Mouse (Mus musculus) forebrain, embryonic 11.5 days (tissue): ENCODE measurements at regions not wholly inside any gene's neighbourhood (a gene's known extent, or its start where the extent isn't known, plus 50 kb on each side); places are given as distances from the start of the nearest gene placed in this dataset.

Source experiments
- ATAC-seq: fragments of 200-750 bp; cut with Nextera tagmentation; replicated peaks from 2 replicates; pipeline ENCODE4 v1.8.0; 2017; ENCODE audit warnings: moderate TSS enrichment; ENCODE audit not compliant: low FRiP score
- DNase-seq: peaks from one replicate; pipeline ENCODE4 v3.0.0-alpha.2; 2017; ENCODE audit warnings: low spot score
- H3K27ac ChIP-seq: fragments of 300-500 bp; sonication (generic); 2 replicates; pipeline ENCODE4 v1.5.1; 2014; ENCODE audit warnings: low read depth, low read length
- H3K27me3 ChIP-seq: fragments of 300-500 bp; sonication (generic); 2 replicates; pipeline ENCODE4 v1.6.1; 2014; ENCODE audit warnings: mild to moderate bottlenecking, low read length, mixed read lengths; ENCODE audit not compliant: control insufficient read depth, insufficient read depth
- H3K36me3 ChIP-seq: fragments of 300-500 bp; sonication (generic); 2 replicates; pipeline ENCODE4 v1.6.1; 2014; ENCODE audit warnings: mild to moderate bottlenecking, low read length, moderate library complexity, mixed read lengths; ENCODE audit not compliant: control insufficient read depth, insufficient read depth
- H3K4me1 ChIP-seq: fragments of 300-500 bp; sonication (generic); replicated peaks from 2 replicates; pipeline ENCODE4 v1.6.1; 2014; ENCODE audit warnings: low read length, mixed read lengths; ENCODE audit not compliant: control insufficient read depth, insufficient read depth
- H3K4me2 ChIP-seq: fragments of 300-500 bp; sonication (generic); 2 replicates; pipeline ENCODE4 v1.6.1; 2014; ENCODE audit warnings: low read depth, mild to moderate bottlenecking, low read length, moderate library complexity, mixed read lengths; ENCODE audit not compliant: severe bottlenecking
- H3K4me3 ChIP-seq: fragments of 300-500 bp; sonication (generic); 2 replicates; pipeline ENCODE4 v1.5.1; 2014; ENCODE audit warnings: low read depth, low read length
- H3K9ac ChIP-seq: fragments of 300-500 bp; sonication (generic); 2 replicates; pipeline ENCODE4 v1.6.1; 2014; ENCODE audit warnings: low read length
- H3K9me3 ChIP-seq: fragments of 300-500 bp; sonication (generic); 2 replicates; pipeline ENCODE4 v1.6.1; 2016; ENCODE audit warnings: low read length, mixed read lengths; ENCODE audit not compliant: control insufficient read depth
- WGBS: fragments of 180-500 bp; shearing (Covaris S2); extraction: QIAGEN DNeasy Blood & Tissue Kit; methylation state at CpG from one replicate; pipeline ENCODE4 v1.1.7; 2014; 5-methylcytosine and 5-hydroxymethylcytosine counted together

DNA sequence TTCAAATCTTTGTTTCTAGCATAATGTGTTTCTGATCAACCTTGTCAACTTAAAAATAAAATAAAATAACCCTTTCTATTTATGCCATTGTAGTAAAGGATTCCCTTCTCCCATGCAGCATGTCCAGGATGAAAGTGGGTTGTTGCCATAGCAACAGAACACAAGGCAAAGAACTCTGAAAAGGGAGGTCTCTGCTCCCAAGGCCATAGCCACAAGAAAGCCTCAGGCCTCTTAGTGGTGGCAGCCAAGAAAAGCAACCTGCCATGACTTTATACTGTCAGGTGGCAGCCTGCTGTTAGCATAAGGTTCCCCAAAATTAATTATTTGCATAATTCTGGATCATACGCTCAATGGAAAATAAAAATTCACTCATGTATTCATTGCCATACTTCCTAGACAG, 98.4 kb upstream of the Klf7 start:
- 0 out of 2 replicates have a peak, but pooled peaks have one; percentile 39 for ATAC-seq
- no peak overlapping the region for H3K27ac ChIP-seq

DNA sequence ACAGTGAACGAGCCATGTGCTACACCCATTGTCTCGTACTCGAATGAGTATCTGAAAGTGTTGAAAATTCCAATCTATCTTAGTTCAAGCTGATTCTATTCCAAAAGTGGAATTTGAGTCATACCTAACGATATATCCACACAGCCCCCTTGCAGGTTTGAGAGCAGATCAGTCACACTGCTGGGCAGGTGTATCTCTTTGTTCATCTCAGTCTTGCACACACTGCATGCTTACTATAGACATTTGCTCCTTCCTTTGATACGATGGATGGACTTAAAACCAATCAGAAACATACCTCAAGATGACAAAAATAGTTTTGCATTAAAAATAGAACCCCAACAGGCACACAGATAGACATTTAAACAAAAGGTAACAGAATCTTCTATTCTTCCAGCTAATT, 98.0 kb upstream of the Klf7 start:
- no peak overlapping the region for H3K4me3 ChIP-seq
- DNase-seq = no peak
- H3K9me3 ChIP-seq = no peaks in the 10 kb centered on the region
- no peak for ATAC-seq
- no peaks in the 10 kb centered on the region for H3K27me3 ChIP-seq
- no peaks in the 10 kb centered on the region for H3K36me3 ChIP-seq
- H3K27ac ChIP-seq = no peak overlapping the region
- H3K4me1 ChIP-seq = no peaks in the 10 kb centered on the region; the same call in 1 of the 2 replicates
- whole genome bisulfite sequencing = 80% methylated on average over 5 of the region's 5 CpGs
- H3K4me2 ChIP-seq = no peak overlapping the region
- H3K9ac ChIP-seq = no peak overlapping the region

More for the DNA sequence above, 98.4 kb upstream of the Klf7 start:
- Histone ChIP-seq H3K4me3 (no peak overlapping the region), H3K9me3 (no peaks in the 10 kb centered on the region), H3K9ac (no peak overlapping the region), H3K4me1 (no peaks in the 10 kb centered on the region; the same call in 1 of the 2 replicates), H3K4me2 (no peak overlapping the region), H3K36me3 (no peaks in the 10 kb centered on the region), H3K27me3 (no peaks in the 10 kb centered on the region)
- WGBS = 88% methylated on average over 1 of the region's 1 CpGs
- no peak for DNase-seq

DNA sequence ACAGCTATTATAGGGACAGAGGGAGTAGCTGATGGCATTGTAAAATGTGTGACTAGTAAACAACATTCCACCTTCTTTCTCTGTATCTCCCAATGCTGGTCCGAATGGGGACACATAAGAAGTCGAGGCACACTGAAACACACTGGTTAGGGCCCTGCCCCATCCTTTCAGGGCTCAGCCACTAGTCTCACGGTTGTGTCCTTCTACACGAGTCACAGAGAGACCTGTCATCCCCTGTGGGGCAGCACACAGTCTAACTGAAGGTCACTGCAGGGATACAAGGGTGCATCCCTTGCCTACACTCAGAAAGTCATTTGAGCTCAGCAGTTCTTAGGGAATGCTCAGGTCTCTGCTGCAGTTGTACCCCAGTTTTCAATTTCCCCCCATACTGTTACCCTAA, 93.6 kb upstream of the Klf7 start:
- H3K4me2 ChIP-seq = no peak overlapping the region
- H3K4me1 ChIP-seq = no peaks in the 10 kb centered on the region; the same call in 1 of the 2 replicates
- H3K27ac ChIP-seq = no peak overlapping the region
- H3K4me3 ChIP-seq = no peak overlapping the region
- ATAC-seq = no peak
- H3K27me3 ChIP-seq = no peaks in the 10 kb centered on the region
- no peaks in the 10 kb centered on the region for H3K36me3 ChIP-seq
- no peak for DNase-seq
- H3K9ac ChIP-seq = no peak overlapping the region
- 76% methylated on average over 4 of the region's 4 CpGs for WGBS
- no peaks in the 10 kb centered on the region for H3K9me3 ChIP-seq

DNA sequence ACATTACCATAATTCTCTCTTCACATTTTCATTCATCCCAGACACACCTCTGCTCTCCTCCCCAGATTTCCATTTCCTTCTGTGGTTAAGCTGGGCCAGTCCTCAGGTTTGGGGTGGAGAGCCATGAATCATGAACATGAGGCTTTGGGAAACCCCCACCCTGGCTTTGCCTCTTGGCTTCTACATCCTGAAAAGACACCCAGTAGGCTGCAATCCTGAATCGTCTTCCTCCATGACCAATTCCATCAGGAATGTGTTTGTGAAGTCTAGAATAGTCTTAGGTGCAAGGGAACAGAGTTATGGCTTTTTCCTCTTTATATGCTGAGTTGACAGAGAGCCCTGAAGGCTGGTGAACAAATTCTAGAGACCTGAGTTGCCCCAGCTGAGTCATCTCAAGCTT, 87.0 kb upstream of the Klf7 start:
- Histone ChIP-seq H3K4me1 (no peaks in the 10 kb centered on the region), H3K4me2 (no peak overlapping the region), H3K36me3 (no peaks in the 10 kb centered on the region), H3K27ac (no peak overlapping the region), H3K9ac (no peak overlapping the region), H3K9me3 (peaks cover 2% of the 10 kb centered on the region; the same call in 1 of the 2 replicates), H3K27me3 (no peaks in the 10 kb centered on the region), H3K4me3 (no peak overlapping the region)
- ATAC-seq = no peak
- DNase-seq = no peak
- 76% methylated on average over 1 of the region's 1 CpGs for WGBS

DNA sequence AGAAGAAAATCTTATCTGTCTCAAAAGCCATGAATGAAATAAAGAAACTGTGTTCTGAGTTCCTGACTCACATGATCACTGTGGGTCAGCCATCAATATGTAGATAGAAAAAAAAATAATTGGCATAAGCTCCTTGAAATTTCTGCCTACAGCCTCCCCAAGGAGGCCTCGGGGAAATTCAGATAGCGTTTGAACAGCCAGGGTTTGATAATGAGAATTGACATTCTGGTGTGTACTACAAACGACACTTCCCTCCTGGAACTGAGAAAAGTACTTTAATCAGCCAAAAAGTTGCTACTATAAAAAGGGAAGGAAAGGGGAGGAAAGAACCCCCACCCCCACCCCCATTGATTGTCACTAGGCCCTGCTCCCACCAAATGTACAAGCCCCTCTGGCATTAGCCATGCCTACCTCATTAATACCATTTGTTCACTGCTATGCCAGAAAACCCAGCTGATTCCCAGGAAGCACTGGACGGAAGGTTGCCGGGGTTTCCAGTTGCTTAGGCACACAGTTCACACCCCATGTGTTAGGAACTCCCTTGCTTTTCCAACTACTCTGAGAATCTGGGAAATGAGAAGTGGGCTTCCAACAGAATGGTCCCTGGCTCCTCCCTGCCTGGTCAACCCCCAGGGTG, 78.4 kb upstream of the Klf7 start:
- ATAC-seq (no peak), DNase-seq (no peak)
- H3K4me1 ChIP-seq = peaks cover 9% of the 10 kb centered on the region
- H3K9ac ChIP-seq = no peak overlapping the region
- 44% methylated on average over 5 of the region's 5 CpGs for WGBS
- H3K27me3 ChIP-seq = no peaks in the 10 kb centered on the region
- no peak overlapping the region for H3K27ac ChIP-seq
- H3K9me3 ChIP-seq = peaks cover 2% of the 10 kb centered on the region; the same call in 1 of the 2 replicates
- no peaks in the 10 kb centered on the region for H3K36me3 ChIP-seq
- H3K4me3 ChIP-seq = no peak overlapping the region
- no peak overlapping the region for H3K4me2 ChIP-seq

DNA sequence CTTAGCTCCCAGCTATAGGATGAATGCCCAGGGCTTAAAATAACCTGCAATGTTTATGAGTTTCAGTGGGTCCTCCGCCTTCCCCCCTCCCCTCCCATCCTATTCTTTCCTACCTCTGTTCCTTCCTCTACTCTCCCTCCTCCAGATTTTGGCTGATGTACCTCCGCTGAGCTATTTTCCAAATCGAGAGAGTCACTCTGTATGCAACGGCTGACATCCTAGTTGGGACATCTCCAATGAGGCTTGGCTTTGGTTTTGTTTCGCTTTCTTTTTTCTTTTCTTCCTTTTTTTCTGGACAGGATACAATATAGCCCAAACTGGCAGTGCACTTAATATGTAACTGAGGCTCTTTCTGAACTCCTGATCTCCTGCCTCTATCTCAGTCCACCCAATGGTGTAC, 76.7 kb upstream of the Klf7 start:
- Histone ChIP-seq H3K9ac (no peak overlapping the region), H3K36me3 (no peaks in the 10 kb centered on the region), H3K9me3 (no peaks in the 10 kb centered on the region), H3K4me3 (no peak overlapping the region), H3K27ac (no peak overlapping the region), H3K4me2 (no peak overlapping the region), H3K4me1 (peaks cover 9% of the 10 kb centered on the region), H3K27me3 (no peaks in the 10 kb centered on the region)
- ATAC-seq (no peak), DNase-seq (no peak)
- WGBS = 91% methylated on average over 5 of the region's 5 CpGs

DNA sequence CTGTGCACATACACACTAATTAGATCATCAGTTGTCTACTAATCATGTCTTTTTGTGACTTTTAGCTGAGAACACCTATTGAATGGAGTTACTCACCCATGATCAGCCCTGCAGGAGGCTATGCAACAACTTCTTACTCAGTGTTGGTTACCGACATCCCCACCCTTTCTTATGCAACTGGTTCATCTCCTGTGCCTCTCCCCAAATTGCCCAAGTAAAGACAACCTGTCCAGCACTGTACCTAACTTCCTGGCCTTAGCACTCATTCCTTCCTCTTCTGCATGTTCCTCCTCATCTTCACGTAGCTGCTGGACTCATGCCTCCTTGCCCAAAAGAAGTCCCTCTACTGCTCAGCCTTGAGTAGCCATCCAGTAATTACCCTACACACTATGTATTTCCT, 76.2 kb upstream of the Klf7 start:
- 54% methylated on average over 2 of the region's 2 CpGs for WGBS
- Histone ChIP-seq H3K4me1 (peaks cover 10% of the 10 kb centered on the region), H3K9me3 (no peaks in the 10 kb centered on the region), H3K4me3 (no peak overlapping the region), H3K36me3 (no peaks in the 10 kb centered on the region), H3K9ac (no peak overlapping the region), H3K27me3 (no peaks in the 10 kb centered on the region), H3K4me2 (no peak overlapping the region), H3K27ac (no peak overlapping the region)
- peak; percentile 33 for DNase-seq
- no peak for ATAC-seq

DNA sequence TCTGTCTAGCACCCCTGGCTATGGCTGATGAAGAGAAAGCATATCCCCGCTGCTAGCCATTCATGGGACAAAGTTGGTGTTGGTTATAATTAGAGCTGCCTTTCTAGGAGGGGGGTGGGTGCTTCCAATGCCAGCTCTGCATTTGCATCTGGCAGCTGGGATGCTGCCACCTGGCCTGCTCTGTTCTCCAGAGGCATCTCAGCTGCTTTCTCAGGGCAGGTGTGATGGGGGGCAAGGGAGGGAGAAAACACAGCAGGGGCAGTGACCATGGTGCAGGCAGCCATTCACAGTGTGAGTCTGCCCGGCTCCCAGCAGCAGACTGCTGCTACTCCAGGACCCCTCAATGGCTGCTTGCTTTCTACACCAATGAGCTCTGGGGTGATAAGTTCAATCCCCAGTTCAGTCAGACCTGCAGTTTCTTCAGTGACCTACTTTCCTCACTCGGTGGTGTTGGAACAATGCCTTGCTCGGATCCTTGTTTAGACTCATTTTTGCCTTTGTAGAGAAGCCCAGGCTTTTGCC, 73.9 kb upstream of the Klf7 start:
- ATAC-seq (0 out of 2 replicates have a peak, but pooled peaks have one; percentile 9), DNase-seq (peak; percentile 55)
- H3K27me3 ChIP-seq = no peaks in the 10 kb centered on the region
- 0 out of 2 replicates have a peak overlapping the region, but pooled peaks have one; percentile 12 for H3K27ac ChIP-seq
- H3K4me3 ChIP-seq = no peak overlapping the region
- WGBS = 15% methylated on average over 4 of the region's 4 CpGs
- no peak overlapping the region for H3K9ac ChIP-seq
- H3K4me1 ChIP-seq = peaks cover 14% of the 10 kb centered on the region
- no peaks in the 10 kb centered on the region for H3K9me3 ChIP-seq
- no peaks in the 10 kb centered on the region for H3K36me3 ChIP-seq
- no peak overlapping the region for H3K4me2 ChIP-seq

DNA sequence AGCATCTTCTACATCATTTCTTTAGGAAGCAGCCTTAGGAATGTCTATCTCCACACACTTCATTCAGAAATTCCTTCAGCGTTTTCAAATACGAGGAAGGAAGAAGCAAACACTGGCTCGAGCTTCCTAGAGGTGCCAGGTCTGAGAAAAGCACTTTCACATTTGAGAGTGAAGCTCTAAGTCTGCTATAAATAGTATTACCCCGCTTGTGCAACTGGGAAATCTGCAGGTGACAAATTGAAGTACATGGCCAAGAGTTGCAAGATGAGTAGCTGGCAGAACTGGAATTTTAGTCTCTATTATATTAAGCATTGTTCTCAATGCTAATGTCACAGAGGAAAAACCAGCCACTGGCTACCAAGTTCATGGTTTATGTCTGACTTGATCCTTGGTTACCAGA, 73.2 kb upstream of the Klf7 start:
- Histone ChIP-seq H3K36me3 (no peaks in the 10 kb centered on the region), H3K27ac (no peak overlapping the region), H3K4me2 (no peak overlapping the region), H3K9me3 (no peaks in the 10 kb centered on the region), H3K9ac (no peak overlapping the region), H3K4me1 (peaks cover 15% of the 10 kb centered on the region), H3K4me3 (no peak overlapping the region), H3K27me3 (no peaks in the 10 kb centered on the region)
- ATAC-seq = no peak
- WGBS = 86% methylated on average over 4 of the region's 4 CpGs
- no peak for DNase-seq
